Mouse (Mus musculus) thymus, postnatal 36 days (tissue): Measurements from ENCODE around the gene Gorasp2.

Experiments used
- DNase-seq, 2 experiments: peaks; one replicate each; pipeline ENCODE4 v3.0.0; 2022; ENCODE audit warnings: mixed read lengths in 2 of 2

Gorasp2 gene

DNA sequence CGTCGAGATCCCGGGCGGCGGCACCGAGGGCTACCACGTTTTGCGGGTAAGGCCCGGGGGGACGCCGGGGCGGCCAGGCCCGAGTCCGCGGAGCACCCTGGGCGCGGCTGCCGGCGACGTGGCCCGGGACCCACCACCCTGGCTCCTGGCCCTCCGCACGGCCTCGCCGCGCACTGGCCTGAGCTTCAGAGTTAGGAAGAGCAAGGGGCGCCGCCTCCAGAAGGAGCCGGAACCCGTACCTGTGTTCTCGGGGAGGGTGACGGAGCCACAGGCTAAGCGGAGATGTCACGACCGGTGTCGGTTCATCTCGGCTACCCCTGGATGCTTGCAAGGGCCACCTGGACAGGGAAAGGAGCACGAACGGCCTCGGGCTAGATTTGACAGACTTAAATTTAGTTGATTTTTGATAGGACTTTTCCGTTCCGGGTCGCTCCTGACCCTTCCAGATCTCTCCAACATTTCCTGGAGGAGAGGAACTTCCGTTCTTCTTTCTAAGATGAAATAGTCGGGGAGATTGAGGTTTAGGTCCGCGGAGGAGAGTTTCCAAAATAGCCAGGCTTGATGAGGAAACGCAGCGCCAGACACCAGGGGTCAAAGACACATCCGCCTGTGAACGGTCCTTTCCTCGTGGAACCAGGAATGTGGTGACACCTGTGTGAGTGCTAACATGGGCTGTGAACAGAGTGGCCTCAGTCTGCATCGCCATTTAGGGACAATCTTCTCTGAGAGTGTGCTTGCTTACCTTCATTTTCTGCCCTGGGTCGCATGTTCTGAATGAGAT lies 529 bp downstream of the Gorasp2 start, which contains the start of gene Gm26558:
Gene Gm26558, minus strand, starts transcription at position 394 of the 781 bp plus-strand sequence.
- DNase-seq = no peak

DNA sequence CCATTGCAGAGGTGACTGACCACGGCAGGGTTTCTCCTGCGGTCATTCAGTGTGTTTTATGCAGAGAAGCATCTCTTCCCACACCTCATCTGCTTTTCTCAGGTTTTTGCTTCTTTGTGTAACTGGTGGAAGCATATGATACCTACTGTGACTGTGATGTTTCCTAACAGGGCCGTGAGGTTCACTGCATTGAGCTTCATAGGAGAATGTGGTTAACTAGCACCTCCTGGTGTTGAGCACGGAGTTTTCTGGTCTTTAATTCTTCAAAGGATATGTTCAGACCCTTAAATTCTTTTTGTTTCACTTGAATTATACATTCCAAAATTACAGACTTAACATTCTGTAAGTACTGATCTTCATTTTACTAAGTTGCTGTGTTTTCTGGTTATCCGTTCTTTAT lies 2.4 kb downstream of the Gorasp2 start:
- DNase-seq = peak in 1 of 2 experiments; percentile 12

DNA sequence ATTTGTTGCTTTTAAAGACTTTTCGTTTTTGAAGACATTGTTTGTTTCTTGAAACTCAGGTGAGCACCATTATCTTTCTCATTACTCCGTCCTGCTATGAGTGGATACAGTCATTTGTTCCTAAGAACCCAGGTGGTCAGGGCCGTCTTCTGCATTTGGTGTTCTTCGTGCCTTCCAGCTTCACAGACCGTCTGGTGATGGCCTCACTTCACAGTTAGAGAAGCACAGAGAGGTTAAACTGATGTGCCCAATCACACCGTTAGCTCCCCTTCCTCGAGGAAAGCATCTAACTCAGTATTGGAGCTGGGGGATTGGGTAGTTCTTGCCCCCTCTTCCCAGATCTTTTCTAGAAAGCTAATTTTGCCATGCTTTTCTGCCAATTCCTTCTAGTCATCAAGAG lies 5.6 kb downstream of the Gorasp2 start:
- no peak for DNase-seq

DNA sequence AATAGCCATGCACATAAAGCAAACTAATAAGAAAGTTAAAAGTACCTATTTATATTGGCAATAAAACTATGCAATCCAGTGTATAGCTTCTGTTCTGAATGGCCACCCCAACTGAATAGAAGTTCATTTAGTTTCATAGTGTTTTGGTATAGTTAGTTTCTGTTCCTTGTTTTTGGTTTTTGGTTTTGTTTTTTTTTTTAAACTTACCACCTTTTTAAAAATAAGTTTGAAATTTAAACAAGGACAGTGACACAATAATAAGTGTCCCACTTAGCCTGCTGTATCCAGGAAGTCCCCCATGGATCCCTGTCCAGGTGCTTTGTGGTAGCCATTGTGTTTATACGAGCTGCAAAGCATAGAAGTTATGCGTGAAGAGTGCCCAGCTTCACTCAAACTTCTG lies 7.9 kb downstream of the Gorasp2 start:
- no peak for DNase-seq

DNA sequence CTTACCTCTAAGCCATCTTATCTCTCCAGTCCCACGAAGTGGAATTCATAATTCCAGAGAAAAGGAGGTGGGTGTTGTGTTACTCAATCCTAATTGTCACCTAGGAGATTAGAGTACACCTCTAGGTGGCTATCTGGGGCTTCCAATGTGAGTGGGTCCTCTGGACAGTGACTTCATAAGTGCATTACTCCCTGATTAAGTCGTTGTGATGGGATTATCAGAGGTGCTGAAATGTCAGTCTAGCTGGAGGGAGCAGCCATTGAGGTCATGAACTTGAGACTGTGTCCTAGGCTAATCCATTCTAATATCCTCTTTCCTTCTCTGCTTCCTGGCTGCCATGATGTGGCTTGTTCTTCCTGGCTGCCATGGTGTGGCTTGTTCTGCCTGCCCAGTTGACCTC lies 8.5 kb downstream of the Gorasp2 start:
- no peak for DNase-seq

DNA sequence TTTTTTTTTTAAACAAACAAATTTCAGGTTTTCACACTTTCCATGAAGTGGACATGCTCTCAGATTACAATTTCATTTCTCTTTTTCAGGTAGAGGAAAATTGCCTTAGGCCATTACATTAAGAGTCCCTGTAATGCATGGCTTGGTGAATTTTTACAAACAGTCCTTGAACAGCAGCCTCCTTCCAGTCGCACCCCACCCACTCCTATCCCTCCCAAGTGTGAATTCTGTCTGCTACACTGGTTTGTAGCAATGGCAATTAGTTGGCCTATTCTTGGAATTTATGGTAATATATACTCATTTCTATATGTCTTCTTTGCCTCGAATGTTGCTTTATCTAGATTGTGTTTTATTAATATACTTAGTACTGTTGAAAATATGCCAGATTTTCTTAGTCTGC lies 11.1 kb downstream of the Gorasp2 start:
- DNase-seq = no peak

DNA sequence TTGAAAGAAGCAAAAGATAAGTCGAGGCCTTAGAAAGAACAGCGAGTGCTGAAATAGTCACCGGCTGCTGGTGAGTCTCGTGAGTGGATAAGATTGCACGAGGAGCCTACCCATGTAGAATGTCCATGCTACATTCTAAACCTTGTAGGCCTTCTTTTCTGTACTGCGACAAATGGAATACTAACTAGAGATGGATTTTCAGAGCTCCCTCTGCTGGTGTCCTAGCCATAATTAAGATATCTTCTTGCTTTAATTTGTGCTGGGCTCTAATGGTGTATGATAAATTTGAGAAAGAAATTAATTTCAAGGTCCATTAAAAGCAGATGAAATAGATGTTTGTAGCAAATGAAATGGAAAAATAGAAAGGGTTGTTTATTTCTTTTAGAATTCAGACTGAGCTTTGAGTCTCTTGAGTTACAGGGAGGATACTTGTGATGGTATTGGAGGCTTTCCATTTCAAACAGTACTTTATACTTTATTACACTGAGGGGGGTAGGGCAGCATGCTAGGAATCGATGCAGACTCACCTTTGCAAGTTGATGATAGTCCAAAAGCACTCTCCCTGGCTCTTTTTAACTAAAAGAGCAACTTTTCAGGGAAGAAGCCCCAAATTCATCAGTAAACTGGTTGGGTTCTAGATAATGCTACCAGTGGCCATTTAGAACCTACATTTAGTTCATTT lies 12.2 kb downstream of the Gorasp2 start:
- no peak for DNase-seq

DNA sequence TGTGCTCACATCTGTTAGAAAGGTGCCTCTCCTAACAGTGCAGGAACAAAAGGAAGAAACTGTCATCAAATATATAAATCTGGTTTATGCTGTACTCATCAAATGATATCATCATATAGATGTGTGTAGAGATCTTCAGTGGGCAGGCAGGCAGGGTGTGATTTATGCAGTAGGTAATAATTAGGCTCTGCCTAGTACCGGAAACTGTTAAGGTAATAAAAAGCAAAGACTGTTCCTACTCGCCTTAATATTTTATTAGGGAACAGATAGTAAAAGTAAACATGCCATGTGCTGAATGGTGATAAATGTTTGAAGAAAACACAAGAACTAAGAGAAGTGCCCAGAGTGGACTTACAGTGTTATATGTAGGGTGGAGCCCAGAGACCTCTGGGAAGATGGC lies 20.9 kb downstream of the Gorasp2 start:
- no peak for DNase-seq

DNA sequence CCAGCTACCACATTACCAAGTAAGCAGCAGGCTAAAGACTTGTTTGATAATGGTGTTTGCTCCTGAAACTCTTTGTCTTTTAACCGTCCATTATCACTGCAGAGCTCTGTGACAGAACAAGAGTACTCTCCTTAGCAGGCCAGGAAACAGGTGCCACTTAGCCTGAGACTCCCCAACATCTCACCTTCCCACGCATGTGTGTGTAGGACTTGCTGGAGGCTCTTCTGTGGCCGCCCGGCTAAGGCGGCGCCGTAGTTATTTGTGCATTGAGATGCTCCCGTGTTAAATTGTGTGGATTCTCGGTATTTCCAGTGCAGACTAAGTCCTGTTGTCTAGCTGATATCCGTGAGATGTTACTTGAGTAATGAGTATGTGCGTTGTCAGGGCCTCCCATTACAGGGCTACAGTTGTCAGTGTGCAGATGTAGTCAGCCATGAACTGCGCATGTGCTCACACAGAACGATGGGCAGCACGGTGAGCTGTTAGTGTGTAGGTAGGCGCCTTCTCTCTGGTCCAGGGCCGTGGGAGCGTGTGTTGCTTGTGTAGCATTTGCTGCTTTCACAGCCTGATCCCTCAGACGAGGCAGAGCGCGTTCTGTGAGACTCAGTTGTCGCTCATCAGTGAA lies 27.2 kb downstream of the Gorasp2 start:
- DNase-seq = no peak

DNA sequence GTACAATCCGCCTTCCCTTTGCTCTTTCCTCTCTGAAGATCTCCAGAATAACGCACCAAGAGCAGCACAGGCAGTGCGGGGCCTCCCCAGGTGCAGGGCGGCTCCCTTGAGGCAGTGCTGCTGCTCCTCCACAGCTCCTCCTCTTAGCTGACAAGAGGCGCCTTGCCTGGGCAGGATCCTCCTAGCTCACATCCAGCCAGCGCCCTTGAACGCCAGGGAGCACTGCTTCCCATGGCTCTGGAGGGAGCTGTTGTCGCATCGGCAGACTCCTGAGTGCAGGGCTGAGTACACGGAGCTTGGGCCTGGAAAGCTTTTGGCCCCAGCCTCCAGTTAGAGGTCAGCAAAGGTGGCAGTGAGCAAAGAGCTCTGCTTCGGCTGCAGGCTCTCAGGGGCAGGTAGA lies 28.8 kb downstream of the Gorasp2 start:
- no peak for DNase-seq

DNA sequence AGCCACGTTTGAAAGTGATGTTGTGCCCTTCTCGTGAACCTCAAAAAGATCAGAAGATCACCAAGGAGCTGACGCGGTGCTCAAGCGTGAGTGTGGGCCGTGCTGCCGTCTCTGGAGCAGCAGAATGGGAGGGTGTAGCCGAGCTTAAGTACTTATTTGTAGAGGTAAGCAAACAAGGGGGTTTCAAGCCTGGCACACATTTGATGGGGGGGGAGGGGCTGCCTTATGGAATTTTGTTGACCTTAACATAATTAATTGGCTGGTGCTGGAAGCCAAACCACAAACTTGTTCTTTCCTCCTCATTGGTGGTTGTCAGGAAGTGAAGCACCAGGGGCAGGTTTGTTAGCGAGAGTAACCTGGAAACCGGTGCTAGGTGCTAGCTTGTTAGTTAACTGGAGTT lies 34.3 kb downstream of the Gorasp2 start:
- DNase-seq = no peak

DNA sequence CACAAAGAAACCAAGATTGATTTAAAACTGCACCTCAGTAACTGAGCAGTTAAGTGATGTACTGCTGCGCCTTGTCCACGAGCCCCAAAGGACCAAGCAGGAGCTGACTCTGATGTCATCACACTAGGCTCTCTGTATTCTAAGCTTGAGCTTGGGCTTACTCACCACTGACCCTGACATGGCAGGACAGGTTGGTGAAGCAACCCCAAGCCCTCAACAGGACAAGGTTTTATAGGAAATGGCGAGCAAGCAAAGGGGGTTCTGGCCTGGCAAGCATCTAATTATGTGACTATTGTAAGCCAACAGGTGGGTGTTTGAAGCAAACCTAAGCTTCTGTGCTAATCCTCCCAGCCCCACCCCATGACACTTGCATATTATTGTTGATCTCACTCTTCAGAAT lies 39.5 kb downstream of the Gorasp2 start:
- no peak for DNase-seq

DNA sequence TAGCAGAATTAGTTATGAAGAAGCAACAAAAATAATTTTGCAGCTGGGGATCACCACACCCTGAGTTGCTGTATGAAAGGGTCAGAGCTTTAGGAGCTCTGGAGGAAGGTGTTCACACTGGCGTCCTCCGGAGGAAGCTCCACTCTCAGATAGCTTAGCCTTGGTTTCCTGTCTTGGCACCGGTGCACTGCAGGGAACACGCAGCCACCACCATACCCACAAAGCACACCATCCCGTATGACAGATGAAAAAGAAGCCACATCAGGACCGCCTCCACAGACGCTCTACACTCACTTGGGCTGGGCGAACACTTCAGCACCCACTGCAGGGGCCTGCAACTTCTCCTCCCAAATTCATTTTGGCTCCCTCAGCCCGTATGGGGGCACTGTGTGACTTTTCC lies 40.2 kb downstream of the Gorasp2 start:
- peak; percentile 66 to 74 for DNase-seq

DNA sequence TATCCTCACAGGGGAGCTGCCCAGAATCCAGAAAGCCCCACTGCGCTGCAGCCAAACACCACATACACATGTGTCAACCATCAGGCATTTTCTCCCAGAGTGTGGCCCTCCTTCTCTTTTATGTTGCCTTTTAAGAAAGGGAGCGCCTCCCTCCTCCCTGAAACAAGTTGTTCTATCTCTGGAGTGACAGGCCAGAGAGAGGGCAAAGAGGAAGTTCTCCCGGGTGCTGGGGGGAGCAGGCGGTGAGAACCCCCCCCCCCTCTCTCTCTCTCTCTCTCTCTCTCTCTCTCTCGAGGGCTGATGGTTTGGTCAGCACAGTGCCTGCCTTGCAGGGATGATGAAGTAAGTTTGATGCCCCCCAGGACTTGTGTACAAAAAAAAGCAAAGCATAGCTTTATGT lies 41.0 kb downstream of the Gorasp2 start:
- no peak for DNase-seq

DNA sequence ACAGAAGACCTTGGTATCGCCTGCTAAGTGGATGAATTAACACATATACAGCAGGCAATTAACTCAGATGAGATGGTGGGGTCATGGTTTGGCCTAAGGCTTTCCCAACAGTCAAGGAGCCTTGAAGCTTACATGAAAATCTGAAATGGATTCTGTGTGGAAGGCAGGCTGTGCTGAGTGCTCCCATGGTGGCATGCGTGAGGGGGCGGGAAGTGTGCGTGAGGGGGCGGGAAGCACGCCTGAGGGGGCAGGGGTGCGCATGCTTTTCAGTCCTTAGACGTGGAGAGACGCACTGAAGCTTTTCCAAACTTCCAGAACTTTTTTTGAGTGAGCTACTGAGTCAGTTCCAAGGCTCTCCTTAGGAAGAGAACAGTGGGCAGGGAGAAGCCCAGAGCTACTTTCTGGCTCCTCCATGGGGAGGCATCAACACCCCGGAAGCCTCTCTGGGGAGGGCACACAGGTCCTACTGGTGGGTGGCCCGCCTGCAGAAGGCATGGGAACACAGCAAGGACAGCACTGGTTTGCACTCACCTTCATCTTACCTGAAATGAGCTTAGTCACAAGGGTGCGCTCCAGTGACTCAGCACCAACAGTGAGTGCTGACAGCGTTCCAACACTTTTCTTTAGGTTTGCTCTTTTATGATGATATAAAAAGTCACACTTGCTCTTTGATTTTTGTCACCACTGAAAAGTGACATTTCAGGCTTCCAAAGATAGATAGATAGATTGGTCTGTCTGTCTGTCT lies 47.8 kb downstream of the Gorasp2 start:
- DNase-seq = no peak

DNA sequence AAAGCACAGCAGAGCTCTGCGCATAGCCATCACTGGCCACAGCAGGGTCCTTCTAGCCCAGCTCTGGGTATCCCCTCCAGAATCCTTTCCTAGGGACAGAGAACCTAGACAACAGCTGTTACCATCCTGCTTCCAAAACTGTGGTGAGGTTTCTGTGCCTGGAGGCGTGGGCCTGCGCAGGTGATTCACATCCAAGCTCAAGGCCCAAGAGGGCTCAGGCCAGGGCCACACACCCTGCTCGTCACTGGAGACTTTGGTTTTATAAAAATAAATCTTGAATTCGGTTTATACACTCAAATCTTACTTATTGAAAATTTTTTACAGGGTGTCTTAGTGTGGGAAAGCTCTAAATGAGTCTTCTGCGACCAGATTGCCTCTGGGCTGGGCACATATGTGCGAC lies 48.9 kb downstream of the Gorasp2 start:
- DNase-seq = no peak

DNA sequence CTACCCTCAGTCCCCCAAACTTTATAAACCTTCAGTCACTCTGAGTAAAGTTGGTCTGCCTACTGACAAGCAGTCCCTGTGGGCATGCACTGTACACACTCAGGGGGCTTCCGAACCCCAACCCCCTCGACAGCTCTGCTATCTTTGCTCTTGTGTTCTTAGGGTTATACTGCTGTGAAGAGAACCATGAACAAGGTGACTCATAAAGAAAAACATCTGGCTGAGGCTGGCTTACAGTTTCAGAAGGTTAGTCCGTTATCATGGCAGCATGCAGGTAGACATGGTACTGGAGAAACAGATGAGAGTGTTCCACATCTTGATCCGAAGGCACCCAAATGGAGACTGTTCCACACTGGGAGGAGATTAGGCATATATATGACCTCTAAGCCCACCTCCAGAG lies 49.5 kb downstream of the Gorasp2 start:
- no peak for DNase-seq

DNA sequence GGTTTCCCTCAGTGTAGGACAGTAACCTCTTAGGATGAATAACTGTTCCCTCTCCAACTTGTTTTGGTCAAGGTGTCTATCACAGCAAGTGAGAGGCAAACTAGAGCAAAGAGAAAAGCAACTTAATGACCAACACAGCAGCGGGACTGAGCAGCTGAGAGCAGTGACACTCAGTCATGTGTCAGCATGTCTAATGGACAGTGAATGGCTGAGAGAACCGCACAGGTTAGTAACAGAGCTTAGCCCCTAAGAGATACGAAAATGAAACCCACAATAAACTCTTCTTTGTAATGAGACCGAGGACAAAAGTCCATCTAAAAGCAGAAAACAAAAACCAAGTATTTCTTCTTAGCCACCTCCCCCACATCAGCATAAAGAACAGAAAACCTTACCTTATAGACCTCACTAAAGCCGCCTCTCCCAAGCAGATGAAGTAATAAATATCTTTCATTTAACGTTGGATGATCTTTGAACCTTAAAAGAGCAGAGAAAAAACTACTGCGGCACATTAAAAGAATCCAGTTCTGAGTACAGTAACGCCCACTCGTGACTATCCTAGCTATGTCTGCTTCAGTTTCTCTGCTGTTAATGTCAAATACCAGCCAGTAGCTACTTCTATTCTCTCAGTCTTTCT lies 62.4 kb downstream of the Gorasp2 start:
- no peak for DNase-seq

DNA sequence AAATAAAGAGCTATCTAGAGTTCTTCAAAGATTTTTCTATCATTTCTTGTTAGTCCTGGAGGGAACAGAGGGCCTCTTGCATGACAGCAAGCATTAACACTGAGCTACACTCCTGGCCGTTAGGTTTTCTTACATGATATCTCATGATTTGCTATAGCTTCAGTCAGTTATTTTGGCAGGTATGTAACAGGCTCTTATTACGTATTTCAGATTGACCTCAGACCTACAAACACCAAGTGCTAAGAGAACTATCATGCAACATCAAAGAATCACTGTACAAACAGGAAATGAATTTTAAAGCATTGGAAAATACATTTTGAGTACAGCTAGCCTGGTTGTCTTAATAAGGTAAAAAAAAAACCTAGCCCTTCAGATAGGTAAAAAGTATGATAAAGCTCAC lies 65.7 kb downstream of the Gorasp2 start:
- DNase-seq = no peak

DNA sequence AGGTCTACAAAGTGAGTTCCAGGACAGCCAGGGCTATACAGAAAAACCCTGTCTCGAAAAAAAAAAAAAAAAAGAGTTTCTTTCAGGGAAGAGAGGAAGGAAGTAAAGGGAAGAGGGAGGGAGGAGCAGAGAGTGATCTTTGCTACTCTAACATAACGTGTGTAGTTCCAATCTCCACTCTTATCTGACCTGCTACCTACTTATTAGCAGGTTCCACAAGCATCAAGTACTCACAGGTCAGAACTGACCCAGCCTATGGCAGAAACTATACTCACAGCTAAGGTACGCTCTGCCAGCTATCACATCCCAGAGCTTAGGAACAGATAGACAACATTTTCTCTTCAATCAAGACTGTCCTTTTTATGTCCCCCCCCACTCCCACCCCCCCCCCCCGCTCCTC lies 74.2 kb downstream of the Gorasp2 start:
- no peak for DNase-seq

DNA sequence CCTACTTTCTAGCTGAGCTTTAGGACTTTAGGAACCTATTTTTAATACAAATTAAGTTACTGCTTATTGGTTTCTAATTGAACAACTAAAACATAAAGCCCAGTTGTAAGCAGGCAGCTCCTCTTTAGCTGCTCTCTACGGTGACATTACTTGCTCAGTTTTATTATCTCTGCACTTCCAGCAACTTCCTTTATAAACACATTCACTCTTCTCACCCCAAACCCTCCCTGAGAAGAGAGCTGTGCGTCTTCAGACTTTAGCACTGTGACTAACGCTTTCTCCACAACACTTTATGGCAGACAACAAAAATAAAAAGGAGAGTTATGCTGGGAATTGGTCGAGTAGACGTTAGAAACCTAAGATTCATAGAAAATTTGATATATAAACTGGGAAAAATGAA lies 74.6 kb downstream of the Gorasp2 start:
- no peak for DNase-seq

DNA sequence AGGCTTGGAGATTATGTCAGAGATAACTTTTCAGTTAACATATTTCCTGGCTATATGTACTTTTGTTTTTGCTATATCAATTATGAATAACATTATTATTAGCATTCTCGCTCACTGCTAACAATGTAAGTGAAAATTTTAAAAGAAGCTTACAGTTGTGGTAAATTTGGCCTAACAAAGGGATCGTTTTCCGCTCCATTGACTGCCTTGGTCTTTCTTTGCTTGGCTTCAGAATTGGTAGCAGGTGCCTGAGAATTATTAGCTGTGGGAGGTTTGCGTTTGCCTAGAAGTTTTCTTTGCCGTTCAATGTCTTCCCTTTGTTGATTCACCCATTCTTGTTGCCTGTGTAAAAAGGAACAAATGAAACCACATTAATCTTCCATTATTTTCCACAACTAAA lies 80.5 kb downstream of the Gorasp2 start:
- no peak for DNase-seq

DNA sequence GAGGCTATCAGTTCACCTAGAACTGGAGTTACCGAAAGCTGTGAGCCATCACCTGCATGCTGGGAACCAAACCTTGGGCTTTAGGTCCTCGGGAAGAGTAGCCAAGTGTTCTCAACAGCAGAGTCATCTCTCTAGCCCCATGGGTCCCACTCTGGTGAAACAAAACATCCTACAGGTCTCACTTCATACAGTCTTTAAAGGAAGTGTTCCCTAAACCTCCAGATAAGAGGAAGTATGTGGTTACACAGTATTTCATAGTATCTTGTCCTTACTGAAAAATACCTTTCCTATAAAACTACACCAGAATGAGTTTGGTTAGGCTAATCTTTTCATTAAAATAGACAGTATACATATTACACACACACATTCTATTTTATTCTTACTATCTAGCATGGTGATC lies 81.2 kb downstream of the Gorasp2 start:
- no peak for DNase-seq
